Mouse (Mus musculus): Measurements from ENCODE around the gene Traf2.

The Traf2 gene

DNA sequence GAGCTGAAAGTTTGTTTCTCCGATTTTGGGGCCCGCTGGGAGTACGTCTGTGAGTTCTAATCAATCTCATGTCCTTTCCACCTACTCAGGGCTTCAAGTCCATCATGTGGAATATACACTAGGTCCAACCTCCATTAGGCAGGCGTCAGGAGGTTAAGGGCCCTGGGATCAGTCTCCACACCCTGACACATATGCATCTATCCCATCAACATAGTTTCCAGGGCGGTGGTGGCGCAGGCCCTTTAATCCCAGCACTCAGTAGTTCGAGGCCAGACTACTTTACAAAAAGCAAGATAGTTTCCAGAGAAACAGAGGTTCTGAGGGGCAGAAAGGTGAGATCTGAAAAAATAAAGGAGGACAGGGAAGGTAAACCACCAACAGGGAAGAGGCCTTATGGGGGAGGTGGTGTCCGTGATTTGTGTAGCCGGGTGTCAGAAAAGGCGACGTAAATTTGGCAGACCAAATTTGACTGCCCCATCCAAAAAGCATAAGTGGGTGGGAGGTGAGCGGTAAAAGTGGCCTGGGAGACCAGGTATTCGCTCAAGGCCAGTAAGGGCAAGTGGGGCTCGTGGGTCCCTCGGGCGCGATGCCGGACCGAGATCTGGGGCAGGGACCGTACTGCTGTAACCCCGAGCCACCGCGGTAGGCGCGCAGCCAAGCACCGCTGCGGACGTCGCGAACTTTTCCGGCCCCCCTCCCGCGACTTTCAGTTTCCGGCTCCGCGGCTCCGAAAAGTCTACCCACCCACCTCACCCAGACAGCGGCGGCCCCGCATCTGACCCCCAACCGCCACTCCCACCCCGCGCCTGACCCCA lies 537 bp downstream of the Traf2 start:
- no peak for DNase-seq (ENCODE audit: low read depth, low spot score)

DNA sequence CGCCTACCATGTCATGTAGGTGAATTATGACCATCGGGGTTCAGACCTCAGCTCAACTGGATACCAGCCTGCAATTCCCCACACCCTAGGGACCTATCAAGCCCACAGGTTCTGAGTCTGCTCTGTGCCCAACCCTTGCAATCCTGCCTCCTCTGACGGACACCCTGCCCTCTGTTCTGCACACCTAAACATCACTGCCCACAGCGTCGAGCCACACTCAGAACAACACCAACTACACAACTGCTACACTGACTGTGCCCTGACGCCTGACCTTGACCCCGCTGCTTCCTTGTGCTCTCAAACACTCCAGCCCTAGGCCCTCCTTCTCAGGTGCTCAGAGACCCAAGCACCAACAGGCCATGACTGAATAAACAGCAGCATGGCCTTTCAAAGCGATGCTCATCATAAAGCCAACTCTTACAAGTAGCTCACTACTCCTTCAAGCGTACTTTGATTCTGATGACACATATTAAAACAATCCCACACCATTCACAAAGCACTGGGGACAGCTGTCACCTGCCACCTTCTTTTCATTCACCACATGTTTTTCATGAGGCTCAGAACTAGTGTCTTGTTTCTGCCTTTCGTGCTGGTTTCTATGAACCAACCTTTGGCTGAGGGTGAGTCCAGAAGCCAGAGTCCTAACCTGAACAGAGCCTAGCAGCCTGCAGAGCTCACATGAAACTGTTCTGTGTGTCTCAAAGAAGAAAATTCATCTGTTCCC lies 4.9 kb downstream of the Traf2 start:
- DNase-seq (ENCODE audit: low read depth, low spot score) = no peak

DNA sequence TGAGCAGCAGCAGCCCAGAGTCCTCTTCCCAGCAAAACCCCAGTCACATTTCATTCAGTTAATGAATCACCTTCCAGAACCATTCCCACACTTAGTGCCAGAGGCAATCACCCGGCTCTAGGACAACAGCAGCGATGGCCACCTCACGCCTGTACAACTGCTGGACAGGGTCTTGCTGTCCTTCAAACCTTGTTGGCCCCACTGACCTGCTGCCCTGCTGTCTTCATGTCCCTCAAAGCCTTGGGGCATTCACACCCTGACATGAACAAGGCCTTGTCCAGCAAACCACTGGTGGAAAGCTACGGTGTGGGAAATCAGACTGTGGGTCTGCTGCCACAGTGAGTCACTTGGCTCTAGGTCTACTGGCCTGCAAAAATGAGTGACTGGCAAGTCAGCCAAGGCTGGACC lies 6.2 kb downstream of the Traf2 start:
- peak; percentile 79 for DNase-seq (ENCODE audit: low read depth, low spot score)

DNA sequence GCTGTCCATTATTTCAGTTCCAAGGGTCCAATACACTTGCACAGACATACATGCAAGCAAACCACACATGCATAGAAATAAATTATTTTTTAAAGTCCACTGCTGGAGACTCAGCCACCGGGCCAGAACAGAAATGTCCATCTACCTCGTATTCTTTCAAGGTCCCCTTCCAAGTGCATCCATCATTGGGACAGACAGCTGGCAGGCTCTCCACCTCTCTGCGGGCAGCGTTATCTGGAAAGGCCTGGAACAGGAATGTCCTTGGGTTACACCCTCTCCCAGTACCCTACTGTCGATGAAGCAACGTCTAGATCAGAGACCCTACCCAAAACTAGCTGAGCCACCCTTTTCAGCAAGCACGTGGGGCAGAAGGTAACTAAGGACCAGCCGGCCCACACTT lies 10.2 kb downstream of the Traf2 start:
- DNase-seq (ENCODE audit: low read depth, low spot score) = no peak

DNA sequence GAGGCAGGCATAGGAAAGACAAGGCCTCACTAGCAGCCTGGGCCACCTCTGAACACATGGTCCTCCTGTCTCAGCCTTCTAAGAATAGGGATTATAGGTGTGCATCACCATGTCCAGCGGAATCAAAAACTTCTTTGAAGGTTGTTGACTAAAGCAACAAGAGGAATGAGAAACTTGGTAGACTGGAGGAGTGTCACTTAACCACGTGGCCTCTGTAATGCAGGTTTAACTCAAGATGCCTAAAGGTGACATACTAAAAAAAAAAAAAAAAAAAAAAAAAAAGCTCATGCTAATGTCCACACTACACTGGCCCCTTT lies 11.9 kb downstream of the Traf2 start:
- no peak for DNase-seq (ENCODE audit: low read depth, low spot score)

DNA sequence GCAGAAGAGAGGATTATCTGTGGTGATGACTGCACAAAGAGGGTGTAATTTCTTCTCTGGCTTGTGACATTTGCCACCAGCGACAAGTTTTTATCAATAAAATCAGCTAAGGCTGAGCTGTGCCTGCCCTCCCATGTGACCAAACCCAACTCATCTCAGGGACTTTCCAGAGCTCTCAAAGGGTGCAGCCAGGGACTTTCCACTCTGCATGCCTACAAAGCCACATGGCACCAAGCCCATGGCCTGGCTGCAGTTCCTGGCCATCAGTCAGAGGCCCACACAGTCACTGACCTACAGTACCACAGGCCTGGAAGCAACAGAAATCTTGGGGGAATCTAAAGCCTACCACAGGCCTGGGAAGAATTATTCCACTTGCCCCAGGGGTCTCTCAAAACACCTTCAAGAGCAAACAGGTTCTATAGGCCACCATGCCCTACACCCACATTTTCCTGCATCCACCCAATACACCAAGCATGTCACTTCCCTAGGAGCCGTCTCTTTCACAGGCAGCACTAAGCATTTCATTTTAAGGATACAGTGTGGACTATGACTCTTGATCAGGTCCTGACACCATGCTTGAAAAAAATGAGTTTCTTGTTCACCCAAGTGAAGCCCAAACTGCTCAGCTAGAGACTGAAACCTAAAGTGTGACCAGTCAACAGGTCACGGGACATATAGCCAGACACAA lies 12.4 kb downstream of the Traf2 start:
- DNase-seq (ENCODE audit: low read depth, low spot score) = peak; percentile 99

DNA sequence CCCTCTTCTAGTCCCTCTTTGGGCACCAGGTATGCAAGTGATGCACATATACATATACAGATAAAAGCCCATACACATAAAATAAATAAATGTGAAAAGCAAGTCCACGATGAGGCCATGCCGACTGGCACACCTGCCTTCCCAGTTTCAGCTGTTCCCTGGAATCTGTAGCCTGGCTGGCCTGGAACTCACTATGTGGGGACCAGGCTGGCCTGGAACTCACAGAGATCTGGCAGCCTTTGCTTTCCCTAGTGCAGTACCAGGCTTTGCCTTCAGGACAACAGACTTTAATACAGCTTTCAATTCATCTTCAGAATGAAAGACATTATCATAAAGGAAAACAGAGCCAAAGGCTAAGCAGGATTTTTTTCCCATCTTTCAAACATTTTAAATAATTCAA lies 13.0 kb downstream of the Traf2 start:
- DNase-seq (ENCODE audit: low read depth, low spot score) = peak; percentile 79

DNA sequence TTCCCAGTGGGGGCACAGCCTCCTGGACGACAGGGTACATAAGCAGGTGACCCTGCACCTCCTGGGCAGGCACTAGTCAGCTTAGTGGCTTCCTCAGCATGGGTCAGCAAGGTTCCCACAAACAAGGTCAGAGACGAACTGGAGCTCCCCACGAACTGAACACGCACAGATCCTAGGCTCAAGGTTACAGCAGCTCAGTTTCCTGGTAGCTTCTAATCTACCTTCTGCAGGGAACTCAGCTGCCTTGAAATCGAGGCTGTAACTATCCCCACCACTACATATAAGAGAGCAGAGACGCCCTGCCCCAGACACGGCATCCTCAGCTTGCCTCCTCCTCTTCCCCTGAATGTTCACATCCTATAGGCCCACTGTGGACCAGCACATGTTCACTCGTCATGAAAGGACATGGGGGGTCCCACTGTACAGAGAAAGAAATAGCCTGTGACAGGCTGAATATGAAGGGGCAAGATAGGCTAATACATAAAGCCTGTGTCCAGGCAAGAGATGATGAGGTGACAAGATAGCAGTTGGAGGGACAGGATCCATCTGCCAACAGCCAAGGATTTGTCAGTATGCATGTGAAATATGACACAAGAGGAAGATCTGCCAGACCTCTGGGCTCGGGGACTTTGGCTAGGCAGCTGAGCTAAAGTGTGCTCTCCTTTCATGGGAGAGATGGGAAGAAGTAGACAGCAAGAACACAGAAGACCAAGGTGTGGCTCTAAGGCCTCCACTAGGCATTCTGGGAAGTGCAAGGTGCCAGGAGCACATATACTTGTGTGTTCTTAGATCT lies 20.0 kb downstream of the Traf2 start:
- DNase-seq (ENCODE audit: low read depth, low spot score) = no peak

DNA sequence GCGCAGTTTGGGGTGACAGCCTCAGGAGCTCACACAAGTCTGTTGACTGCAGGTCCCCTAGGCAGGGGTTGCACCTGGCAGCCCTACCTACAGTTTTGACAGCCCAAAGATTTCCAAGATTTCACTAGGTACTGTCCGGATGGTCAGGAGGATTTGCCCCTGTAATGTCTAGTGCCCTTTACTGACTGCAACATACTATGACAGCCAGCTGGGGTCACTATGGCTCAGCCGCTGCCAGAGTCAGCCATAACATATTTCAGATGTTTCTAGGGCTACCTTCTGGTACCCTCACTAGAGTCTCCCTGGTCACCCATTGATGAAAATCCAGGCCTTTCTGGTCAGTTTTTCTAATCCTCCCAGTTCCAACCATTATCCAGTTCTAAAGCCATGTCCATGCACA lies 36.8 kb downstream of the Traf2 start:
- DNase-seq (ENCODE audit: low read depth, low spot score) = peak; percentile 46

DNA sequence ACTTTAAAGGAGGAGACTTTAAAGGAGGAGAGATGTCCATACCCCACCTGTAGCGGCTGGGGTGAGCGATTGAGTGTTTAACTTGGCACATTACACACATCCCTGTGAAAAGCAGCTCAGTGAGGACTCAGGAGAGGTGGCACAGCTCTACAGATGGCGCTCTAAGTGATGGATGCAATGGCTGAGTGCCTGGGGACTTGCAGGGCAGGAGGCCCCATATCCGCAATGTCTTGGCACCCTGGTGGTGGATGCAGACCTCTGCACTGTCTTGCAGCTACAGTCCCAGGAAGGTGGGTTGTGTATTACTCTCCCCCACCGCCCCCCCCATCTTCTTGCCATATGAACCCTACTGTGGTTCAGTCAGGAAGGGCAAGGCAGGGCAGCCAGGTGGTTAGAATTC lies 39.8 kb downstream of the Traf2 start:
- DNase-seq (ENCODE audit: low read depth, low spot score) = peak; percentile 48

DNA sequence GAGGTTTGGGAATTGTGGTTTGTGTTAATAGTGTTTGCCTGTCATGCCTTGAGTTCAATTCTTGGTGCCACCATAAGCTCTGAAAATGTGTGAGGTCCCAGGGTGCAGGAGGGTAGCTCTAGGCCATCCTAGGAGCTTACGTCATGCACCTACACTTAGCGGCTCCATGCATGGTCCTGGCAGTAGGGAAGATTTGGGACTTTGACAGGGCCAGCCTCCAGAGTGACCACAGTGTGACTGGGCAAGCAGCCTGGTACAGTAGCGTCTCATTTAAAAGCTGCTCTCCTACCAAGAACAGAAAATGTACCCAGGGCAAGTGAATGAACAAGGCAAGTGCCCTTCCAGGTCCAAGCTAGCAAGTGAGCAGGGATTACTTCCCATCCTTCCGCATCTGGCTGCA lies 40.9 kb downstream of the Traf2 start:
- no peak for DNase-seq (ENCODE audit: low read depth, low spot score)

DNA sequence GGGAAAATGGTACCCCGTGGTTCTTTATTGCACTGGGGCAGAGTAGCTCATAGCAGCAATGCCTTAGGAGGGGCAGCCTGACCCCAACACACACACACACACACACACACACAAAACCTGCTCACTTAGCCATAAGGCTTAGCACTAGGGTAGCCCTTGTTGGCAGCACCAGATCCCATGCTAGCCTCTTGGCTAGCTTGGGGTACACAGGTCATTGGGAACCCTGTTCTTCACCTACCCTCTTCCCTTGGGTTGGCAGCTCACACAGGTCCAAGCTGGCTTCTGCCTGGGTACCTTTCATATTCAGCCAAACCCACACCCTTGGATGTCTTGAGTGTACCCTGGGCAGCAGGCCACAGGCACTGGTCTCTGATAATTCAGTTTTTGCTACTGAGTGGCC lies 41.7 kb downstream of the Traf2 start:
- DNase-seq (ENCODE audit: low read depth, low spot score) = no peak

DNA sequence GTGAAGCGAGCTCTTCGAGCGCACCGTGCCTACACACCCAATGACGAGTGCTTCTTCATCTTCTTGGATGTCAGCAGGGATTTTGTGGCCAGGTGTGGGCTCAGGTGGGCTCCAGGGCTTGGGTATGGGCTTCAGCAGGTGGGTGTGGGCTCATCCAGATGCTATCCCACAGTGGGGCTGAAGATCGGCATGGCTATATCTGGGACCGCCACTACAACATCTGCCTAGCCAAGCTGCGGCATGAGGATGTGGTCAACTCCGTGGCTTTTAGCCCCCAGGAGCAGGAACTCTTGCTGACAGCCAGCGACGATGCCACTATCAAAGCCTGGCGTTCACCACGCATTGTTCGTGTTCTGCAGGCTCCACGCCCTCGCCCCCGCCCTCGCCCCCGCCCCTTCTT lies 42.2 kb downstream of the Traf2 start:
- DNase-seq (ENCODE audit: low read depth, low spot score) = no peak

DNA sequence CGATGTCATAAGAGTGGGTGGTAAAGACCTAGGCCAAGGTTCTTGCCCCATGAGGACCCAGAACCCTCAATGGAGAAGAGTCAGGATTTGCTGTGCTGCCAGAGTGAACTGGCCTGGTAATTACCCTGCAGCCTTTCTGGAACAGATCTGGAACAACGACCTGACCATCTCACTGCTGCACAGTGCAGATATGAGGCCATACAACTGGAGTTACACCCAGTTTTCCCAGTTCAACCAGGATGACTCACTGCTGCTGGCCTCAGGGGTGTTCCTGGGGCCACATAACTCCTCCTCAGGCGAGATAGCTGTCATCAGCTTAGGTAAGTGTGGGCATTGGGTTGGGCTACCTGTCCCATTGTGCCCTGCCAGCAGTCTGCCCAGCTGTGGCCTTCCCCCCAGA lies 44.0 kb downstream of the Traf2 start:
- DNase-seq (ENCODE audit: low read depth, low spot score) = peak; percentile 67

DNA sequence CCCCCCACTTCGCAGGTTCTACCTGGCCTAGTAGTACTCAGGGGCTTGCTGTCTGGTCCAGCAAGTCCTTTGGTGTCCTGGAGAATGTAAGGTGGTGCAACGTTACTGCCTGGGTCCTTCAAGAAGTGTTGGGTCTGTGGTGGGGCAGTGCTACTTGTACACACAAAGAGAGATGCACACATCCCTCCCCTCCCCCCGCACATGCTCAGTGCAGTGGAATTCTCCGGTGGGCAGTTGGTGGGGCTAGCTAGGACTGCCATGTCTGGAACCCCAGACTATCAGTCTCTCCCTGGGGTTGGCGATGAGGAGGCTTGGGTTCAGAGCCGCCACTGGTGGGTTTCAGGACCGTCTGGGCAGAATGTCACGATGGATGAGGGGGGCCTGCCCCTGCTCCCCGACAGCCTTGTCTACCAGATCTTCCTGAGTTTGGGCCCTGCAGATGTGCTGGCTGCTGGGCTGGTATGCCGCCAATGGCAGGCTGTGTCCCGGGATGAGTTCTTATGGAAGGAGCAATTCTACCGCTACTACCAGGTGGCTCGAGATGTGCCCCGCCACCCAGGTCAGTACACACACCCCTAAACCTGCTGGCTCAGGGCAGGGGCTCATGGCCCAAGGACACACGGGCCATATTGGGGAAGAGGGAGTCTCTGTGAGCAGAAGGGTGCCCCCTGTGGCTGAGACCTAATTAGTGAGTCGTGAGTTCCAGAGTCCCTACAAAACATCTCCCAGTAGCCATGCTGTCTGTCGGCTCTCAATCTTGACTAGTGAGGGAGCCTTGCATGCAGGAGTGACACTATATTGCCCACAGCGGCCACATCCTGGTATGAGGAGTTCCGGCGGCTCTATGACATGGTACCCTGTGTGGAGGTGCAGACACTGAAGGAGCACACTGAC lies 44.9 kb downstream of the Traf2 start, which contains the start of gene C8g:
TSS of gene C8g (minus strand) at position 127 of the 894 bp plus-strand sequence.
- DNase-seq (ENCODE audit: low read depth, low spot score) = no peak

DNA sequence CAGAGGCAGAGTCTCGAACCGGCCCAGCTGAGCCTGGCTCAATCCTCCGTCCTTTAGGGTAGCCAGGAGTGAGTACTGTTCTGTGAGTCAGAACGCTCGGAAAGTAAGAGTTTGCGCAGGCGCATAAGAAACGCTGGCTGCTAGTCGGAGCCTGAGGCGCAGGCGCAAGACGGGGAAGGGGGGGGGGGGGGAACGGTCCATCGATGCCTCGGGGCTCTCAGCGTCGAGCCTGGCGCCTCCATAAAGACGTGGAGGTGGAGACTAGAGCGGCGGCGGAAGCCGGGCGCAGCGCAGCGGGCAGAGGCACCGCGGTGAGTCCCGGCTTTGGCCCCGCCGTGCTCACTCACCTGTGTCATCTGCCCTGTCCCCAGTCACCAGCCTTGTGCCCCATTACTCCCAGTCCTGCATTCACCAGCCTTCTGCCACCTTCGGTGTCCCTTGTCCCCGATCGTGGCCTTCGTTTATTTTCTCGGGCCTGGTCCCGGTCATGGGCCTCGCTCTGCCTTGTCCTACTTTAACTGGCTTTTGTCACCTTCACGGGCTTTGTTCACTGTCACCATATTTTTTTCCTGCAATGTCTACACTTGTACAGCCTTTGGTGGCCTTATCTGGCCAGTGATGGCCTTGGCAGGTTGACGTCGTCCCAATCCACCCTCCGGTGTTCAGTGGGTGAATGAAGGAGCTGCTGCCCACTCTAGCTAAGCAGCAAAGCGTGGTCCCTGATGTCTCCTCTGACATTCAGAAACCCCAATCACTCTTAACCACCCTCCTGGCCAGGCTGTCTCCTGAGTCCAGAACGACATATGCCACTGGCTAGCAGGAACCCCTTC lies 45.9 kb downstream of the Traf2 start, which contains the start of gene Fbxw5:
TSS of gene Fbxw5 (plus strand) at position 175 of the 830 bp plus-strand sequence.
- peak; percentile 95 for DNase-seq (ENCODE audit: low read depth, low spot score)

DNA sequence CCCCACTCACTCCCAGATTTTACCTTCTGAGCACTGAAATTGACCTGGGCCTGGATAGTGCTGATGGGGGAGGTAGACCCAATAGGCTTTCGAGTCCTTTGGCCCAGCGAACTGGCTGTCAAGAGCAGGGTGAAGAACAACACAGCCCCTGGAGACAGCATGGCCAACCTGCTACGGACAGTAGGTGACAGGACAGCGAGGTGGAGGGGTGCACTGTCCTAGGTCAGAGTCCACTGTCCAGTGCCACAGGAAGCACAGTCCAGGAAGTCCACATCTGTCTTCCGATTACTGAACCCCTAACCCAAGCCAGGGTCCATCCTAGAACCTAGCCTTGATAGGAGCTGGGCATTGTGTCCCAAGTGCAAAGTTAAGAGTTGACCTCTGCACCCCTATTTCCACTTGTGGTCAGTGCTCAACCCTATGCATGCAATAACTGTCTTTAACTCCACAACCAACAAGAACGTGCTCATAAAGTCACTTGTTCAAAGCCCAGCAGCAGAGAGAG lies 46.6 kb downstream of the Traf2 start:
- DNase-seq (ENCODE audit: low read depth, low spot score) = no peak

DNA sequence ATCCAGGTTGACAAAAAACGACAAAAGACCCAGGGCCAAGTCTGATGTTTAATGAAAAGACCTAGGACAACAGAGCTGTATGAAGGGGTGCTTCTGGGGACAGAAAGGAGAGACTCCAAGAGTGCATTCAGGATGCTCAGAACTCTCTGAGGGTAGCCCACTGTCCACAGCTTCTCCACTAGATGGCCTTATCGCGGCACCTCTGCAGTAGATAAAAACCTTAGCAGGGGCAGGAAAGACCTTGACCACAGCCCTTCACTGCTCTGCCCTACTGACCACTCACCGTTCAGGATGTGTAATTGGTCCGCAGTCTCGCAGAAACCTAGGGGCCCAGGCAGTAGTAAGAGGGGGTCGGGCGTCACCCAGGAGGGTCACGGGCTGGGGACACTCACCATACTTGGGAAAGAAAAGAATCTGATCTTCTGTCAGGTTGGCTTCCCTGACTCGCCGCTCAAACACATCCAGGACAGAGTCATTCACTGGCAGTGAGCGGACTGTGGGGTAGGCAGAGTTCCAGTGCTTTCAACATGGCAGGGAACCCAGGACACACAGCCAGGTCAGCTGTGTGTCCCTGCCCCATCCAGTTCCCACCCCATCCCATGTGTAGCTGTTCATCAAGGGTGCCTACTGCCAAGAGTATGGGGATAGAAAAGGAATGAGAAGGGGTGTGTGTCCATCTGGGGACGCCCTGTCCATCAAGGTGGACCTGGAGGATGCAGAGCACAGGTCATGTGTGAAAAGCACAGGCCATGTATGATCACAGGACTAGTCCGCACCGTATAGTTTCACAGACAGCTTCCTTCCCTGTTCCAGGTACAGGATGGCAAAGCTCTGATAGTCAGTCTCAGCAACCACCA lies 47.9 kb downstream of the Traf2 start:
- DNase-seq (ENCODE audit: low read depth, low spot score) = no peak
